Mouse (Mus musculus): ENCODE data around the gene Fyn. TPM values are rescaled to one million over a fixed set of nuclear protein-coding genes. Genes with fewer than 3 reads are reported as not detected.
A peak's percentile ranks its signal among the peaks of the same experiment; 100 is the strongest.

Gene Fyn
- total RNA-seq, 2 experiments from 2014 or later: 37.7 to 41.7 TPM

DNA sequence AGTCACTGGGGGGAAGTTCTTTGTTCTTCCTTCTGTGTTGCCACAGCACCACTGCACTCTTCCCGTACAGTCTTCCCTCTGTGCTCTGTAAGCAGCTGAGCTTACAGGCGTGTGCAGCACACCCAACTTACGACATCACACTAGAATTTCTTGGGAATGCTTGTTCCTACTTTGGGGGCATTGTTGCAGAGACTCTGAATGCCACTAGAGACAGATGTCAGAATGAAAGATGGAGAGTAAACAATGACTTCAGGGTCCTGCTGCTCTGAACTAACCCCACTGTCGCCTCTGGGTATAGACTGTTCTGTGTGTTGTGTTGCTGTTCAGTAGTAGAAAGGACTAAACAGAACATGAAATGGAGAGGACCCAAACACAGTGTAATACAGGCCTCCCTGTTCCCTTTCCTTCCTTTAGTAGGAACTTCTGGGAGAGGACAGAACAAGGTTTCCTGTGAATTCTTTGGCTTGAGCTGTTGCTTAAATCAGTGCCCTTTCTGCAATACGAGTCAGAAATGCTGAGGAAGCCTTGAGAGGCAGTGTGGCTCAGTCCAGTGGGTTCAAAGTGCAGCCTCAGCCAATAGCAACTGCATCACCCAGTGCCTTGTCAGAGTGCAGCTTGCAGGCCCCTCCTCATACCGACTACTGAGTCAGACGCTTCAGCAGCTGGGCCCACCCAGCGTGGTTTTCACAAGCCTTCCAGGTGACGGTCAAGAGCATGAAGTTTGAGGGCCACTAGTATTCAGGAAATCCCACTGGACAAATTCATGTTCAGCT, 121.9 kb downstream of the Fyn start:
- DNase-seq: no peak
- intact Hi-C loops (cut with DNase I): no loop called here

DNA sequence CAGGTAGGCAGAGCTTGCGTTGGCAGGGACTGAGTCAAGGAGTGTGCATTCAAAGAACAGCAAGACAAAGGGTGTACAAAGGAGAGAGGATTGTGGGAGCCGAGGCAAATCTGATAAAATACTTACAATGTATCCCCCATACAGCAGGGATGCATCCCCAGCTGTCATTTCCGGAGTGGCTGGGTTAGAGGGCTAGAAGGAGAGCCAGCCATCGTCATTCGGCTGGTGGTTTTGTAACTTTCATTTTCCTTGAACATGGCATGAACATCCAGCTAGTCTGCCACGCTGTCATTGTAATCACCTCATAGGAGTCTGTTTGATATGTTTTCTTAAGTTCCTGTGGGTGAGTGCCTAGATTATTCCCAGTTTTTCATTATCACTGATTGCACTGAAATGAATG, 123.5 kb downstream of the Fyn start:
- no peak for DNase-seq
- intact Hi-C loops (cut with DNase I): no loop called here

DNA sequence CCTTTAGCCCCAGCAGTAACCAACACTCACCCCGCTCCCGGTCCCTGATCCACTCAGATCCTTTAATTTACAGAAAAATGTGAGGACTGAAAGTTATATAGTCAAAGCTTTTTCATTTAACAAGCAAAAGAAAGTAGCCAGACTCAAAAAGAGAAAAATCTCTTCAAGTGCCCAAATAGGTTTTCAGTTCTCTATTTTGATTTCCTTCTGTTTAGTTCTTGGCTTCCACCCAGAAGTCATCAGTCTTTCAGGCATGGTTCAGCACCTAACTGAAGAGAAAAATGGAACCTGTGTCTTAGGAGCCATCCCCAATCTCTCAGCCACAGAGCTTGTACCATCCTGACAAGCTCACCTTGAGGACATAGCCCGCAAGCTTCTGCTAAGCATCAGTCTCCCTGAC, 124.4 kb downstream of the Fyn start:
- intact Hi-C loops (cut with DNase I): no loop called here
- no peak for DNase-seq

DNA sequence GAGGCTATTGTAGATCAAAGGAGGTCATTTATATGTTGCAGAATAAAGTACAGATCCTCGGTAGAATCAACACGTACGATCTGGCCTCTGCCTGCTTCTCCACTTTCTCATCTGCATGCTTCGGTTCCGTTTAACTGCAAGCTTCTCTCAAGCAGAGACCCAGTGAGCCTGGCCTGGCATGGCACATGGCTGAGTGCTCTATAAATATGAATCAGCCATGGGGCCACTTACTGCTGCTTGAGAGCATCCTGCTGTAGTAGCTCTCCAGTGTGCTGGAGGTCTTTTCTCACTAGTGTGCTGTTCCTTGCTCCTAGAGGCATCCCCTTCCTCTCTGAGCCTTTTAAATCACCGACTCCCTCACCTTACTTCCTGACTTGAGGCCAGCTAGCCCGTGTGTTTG, 130.0 kb downstream of the Fyn start:
- intact Hi-C loops (cut with DNase I): no loop called here
- DNase-seq: no peak

DNA sequence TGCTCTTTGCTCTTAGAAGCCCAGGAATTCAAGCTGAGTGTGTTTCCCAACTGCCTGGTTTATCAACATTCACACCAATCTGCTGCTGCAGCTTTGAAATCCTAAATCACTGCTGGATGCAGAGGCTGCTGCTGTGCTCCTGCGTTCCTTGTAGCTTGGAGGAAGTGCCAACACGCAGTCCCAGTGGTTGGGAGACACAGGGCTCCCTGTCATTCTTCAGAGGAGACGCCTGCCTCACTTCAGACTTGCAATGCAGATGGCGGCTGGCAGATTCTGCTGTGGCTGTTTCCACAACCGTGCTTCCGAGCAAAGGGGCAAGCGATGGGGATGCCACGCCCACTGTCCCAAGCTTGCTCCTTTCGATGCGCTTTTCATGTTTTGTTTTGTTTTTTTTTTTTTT, 132.9 kb downstream of the Fyn start:
- DNase-seq: no peak
- intact Hi-C loops (cut with DNase I): no loop called here

DNA sequence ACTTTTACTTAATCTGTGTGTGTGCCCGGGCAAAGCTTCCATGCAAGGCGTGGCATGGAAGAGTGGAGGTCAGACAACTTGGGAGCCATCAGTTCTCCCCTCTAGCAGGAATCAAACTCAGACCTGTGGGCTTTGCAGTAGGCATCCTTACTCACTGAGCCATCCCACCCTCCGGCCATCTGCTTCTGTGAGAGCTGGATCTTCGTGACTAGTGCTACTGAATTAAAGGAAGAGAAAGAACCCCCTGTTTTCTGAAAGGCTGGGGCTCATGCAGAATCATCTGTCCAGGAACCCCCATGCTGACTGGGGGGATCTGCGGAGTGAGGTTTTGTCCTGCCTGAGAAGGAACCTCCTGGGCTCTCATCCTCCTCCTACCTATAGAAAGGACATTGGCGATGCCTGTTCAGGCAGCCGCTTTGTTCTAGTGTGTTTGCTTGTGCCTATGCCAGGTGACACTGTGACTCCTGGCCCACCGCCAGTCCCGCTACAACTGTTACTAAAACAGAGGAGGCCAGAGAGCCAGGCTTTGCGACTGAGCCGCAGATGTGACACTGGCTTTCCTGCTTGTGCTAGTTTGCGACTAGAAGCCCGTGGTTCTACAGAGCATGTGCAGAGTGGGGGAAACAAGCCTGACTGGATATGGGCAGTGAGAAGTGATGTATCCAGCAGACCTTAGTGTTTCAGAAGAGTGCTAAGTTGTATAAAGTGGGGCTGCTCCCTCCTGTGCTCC, 133.5 kb downstream of the Fyn start:
- peak; percentile 83 to 86 for DNase-seq
- intact Hi-C loops (cut with DNase I): no loop called here

DNA sequence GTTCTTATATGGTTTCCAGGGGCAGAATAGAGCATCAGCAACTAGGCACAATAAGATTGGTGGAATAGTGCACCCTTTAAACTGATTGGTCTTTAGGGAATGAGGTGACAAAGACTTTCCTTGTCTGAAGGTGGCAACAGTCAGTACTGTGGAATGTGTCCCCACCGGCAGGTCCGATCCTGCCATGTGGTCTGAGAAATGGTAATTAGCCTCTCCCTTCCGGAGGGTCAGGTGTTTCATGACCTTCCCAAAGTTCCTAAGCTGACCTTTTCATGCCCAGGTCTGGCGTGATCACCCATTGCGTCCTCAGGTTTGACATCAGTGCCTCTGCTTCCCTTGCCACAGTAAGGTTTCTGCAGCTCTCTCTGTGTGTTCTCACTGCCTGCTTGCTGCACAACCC, 134.7 kb downstream of the Fyn start:
- intact Hi-C loops (cut with DNase I): no loop called here
- no peak for DNase-seq

DNA sequence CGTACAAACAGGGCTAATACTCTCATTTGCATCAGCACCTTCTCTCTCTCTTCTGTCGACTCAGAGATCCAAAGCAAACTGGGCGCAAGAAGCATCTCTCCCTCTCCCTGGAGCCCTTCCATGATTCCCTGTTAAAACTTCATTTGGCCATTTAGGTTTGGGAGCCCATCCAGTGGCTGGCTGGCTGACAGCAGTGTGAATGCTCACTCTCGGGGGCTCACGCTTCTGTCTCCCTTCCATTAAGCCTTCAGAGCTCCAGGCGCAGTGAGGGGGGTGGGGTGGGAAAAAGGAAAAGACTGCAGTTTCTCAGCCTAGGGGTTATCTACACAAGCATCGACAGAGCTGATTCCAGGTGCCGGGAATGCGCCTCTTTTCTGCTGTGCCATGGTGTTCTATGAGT, 136.4 kb downstream of the Fyn start:
- intact Hi-C loops (cut with DNase I): no loop called here
- peak in 1 of 2 experiments; percentile 43 for DNase-seq

DNA sequence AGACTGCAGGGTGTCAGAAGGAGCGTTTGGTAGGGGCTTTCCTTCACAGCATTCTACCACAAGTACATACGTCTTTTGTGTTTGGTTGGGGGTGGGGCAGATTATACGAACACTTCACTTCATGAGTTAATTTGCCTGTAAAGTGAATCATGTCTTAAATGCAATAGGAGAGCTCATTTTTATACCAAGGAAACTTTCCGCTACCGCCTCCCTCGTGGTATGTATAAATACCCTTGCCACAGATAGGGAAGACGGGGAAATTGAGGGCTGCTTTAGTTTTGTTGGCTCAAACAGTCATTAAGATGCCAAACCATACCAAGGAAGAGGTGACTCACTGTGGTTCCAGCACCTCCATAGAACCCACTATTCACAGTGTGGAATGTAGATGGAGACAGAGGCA, 137.0 kb downstream of the Fyn start:
- intact Hi-C loops (cut with DNase I): no loop called here
- DNase-seq: no peak

DNA sequence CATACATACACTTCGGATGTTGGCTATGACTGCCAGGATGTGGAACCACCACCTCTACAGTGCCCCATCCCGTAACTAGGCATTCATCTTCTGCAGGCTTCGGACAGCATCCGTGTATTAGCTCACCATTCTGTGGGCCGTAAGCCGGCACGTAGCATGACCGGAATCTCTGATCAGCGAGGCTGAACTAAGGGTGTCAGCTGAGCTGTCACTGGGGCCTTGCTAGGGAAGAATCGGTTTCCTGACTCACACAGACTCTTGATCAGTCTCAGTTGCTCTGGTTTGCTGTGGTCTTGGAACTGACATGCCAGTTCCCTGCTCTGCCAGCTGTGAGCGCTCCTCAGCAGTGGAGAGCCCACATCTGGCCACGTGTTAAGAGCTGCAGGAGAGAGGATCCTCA, 137.7 kb downstream of the Fyn start:
- intact Hi-C loops (cut with DNase I): no loop called here
- DNase-seq: no peak

DNA sequence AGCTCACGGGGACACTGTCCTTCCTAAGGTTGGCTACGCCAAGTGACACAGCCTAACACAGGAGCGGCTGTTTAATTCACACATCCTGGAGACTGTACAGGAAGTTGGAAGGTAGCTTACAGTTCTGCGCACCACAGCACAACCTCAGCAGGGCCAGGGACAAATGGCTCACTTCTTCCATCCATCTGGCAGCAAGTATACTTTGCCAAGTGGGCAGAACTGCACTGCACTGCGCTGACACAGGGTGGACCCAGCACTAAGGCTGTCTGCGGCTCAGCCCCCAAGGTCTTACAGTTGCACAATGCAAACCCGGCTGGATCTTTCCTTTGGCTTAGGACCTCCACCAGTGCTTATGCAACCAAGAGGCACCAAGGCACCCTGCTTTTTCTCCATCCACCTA, 138.2 kb downstream of the Fyn start:
- intact Hi-C loops (cut with DNase I): no loop called here
- peak; percentile 29 to 53 for DNase-seq

DNA sequence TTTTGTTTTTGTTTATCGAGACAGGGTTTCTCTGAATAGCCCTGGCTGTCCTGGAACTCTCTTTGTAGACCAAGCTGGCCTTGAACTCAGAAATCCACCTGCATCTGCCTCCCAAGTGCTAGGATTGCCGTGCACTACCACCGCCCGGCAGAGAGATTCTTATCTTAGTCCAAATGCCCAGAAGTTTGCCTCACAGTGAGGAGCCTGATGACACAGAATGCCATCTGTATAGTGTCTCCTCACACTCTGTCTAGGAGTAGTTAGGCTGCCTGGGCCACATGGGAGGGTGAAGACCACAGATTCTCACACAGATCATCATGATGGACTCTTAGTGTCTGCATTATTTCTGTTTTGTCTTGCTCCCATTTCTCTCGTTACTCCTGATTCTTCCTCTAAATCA, 140.1 kb downstream of the Fyn start:
- DNase-seq: no peak
- intact Hi-C loops (cut with DNase I): no loop called here

DNA sequence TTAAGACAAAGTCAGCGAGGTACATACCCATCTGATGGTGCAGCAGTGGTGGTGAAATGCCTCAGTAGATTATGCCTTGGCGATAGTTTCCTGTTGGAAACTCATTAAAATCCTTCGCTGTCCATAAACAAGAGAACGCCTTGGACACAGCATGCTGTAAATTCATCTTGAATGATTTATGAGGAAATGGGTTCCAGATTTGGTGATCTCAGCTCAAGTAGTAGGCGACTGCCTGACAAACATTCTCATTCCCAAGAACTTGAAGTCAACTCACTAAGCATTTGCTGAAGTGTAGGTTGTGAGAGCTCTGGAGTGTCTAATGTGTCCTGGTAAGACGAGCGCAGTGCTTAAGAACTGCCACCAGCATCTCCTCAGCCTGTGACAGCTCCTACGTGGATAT, 141.3 kb downstream of the Fyn start:
- intact Hi-C loops (cut with DNase I): no loop called here
- DNase-seq: no peak

DNA sequence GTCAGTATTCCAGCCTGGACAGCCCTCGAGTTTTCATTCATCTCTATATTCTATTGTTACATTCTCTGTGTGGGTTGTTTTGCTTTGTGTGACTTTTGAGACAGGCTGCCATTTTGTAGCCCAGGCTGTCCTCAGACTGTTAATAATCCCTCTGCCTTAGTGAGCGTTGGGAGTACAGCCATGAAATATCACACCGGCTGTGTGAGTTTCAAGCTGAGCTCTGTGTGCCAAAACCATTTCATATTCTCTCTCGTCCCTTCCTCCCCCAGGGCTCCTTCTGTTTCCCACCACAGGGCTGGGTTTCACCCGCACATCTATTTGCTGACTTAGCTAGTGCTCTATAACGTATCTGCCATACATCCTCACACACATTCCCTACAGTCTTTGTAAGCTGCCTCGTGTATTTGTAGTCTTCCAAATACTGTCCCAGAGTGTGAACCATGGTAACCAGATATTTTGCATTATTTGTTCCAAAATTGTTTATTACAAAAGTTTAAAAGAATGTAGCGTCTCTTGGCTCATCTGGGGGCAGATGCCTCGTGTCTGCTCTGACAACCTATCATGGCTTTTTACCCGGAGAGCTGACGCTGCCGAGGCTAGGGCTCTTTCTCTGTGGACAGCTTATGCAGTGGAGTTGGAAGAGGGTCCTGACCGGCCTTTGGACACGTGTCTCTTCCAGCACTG, 144.1 kb downstream of the Fyn start:
- intact Hi-C loops (cut with DNase I): no loop called here
- DNase-seq: no peak

DNA sequence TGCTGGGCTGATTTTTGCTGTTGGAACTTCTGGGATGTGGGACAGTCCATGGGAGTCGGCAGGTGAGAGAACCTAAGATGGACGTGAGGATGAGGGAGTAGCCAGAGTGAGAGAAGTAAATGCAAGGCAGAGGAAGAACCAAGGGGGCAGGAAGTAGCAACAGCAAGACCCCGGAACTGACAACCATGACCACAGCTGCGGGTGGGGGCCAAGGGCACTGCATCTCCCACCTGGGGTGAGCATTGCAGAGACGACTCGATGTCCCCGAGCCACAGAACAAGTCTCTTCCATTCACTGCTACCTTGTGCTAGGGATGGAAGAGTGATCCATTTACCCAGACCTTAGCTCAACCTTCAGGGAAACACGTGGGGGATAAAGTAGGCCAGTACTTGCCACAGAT, 146.3 kb downstream of the Fyn start:
- intact Hi-C loops (cut with DNase I): loop anchor here (5.0 kb wide), 1 partner anchor 138 kb away; no protein-coding TSS in a partner anchor
- no peak for DNase-seq

DNA sequence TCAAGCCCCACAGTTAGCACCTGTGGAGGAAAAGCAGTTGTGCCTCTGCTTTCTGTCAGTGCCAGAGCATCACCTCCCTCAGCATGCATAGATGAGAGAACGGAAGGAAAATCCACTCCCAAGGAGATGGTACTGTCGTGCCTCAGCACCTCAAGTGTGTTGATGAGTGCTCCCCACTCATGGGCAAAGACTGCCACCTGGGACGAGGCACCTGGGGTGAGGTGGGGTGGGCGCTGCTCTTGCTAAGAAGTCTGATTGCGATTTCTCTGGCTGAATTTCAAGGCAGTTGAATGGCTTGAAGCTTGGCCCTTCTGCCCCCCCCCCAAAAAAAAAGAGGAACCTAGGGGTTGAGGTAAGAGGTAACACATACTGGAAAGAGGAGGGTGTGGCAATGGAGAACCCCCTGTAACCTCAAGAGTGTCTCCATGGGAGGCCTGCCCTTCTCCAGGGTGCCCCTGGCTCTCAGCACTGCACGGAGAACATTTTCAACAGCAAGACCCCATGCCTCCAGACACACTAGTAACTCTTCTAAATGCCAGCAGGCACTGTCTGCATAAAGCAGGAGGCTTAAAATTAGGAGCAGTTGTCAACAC, 148.0 kb downstream of the Fyn start:
- intact Hi-C loops (cut with DNase I): loop anchor here (5.0 kb wide), 1 partner anchor 139 kb away; no protein-coding TSS in a partner anchor

DNA sequence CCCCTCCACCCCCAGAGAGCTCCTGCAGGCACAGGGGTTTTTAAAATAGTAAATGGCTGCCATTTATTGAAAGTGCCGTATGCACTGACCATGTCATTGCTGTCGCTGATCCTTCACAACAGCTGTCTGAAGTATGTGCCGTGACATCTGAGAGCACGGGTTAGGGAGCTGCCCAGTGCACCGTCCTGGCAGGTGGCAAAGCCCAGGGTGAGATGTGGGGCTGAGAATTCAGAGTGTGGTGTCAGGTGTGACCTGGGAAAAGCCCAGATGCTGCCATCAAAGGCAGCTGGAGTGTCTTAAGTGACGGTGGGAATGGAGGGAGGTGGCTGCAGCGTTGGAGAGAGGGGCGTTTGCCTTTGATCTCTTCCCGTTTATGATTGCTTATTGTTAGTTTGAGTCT, 148.7 kb downstream of the Fyn start:
- intact Hi-C loops (cut with DNase I): loop anchor here (5.0 kb wide), 1 partner anchor 140 kb away; no protein-coding TSS in a partner anchor
- DNase-seq: no peak

More for the DNA sequence above, 148.0 kb downstream of the Fyn start:
- no peak for DNase-seq

DNA sequence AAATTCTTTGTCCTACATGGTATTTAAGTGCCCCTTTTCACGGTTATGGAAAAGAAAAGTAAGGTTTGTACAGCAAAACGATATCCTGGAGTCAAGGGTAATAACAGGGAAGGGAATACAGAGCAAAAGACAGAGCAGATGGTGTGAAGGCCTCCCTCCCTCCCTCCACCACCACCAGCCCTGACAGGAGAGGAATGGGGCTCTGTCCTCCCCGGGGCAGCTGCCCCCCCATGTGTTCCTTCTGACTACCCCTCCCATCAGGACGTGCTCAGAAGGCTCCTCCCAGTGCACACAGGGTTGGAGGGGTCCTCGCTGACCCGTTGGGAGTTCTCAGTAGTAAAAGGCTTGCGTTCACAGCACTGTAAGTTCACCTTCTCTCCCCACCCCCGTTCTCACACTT, 149.6 kb downstream of the Fyn start:
- intact Hi-C loops (cut with DNase I): loop anchor here (5.0 kb wide), 1 partner anchor 141 kb away; no protein-coding TSS in a partner anchor
- DNase-seq: no peak

DNA sequence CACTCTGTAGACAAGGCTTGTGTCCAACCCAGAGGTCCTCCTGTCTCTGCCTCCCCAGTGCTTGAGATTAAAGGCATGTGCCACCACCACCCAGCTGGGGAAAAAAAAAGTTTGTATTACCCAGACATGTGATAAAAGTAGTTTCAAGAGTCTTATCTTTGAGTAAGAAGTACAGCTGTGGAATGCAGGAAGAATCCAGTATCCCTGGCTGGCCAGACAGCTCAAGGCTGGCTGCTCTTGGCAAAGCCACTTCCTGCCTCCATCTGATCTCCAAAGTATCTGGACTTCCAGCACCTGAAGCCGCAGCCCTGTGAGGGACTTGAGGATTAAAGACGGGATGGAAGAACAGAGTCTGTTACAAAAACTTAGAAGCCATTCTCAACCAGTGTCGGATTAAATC, 150.2 kb downstream of the Fyn start:
- DNase-seq: no peak
- intact Hi-C loops (cut with DNase I): loop anchor here (5.0 kb wide), 1 partner anchor 142 kb away; no protein-coding TSS in a partner anchor

DNA sequence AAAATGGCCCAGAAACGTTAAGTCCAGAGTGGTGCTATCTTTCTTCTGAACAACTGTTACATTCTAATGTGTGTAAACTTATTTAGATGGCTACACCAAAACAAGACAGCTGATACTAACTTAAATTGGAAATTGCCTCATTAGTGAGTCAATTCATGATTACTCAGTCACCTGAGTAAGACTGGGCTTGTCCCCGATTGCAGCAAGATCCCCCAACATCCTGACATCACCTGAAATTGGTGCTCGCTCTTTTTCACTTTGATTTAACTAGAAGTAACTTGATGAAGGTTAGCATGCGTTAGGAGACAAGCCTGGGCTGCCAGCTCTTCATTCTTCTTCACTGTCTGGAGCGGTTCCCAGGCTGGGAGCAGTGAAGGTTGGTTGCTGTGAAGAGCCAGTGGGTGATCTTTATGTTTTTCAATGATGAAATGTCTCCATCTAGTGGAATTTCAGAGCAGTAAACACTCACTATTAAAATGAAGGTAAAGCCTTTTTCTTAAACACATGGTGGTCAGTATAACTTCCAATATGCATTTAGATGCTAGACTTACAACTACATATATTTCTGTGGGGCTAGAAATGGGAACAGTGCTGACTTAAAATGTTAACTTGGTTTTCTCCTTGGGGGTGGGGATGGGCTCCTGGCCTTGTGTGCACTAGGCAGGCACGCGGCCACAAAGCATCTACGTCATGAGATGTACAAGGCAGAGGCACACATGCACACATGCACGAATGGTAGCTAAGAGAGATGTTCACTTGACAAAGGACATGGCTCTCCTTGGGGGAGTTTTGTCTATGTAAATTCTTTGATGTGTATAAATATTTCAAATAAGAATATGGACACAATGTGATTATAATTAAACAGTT, 151.7 kb downstream of the Fyn start:
- peak; percentile 72 to 76 for DNase-seq
- intact Hi-C loops (cut with DNase I): loop anchor here (1.0 kb wide), 2 partner anchors 280 to 349 kb away; no protein-coding TSS in a partner anchor

Data from heart, postnatal 14 days (tissue).